Mouse (Mus musculus) testis, postnatal 10 days (tissue): Measurements from ENCODE around the gene Klhdc1.

Source experiments
- DNase-seq: peaks from one replicate; pipeline ENCODE4 v3.0.0; 2021; ENCODE audit warnings: low spot score

Klhdc1 gene

DNA sequence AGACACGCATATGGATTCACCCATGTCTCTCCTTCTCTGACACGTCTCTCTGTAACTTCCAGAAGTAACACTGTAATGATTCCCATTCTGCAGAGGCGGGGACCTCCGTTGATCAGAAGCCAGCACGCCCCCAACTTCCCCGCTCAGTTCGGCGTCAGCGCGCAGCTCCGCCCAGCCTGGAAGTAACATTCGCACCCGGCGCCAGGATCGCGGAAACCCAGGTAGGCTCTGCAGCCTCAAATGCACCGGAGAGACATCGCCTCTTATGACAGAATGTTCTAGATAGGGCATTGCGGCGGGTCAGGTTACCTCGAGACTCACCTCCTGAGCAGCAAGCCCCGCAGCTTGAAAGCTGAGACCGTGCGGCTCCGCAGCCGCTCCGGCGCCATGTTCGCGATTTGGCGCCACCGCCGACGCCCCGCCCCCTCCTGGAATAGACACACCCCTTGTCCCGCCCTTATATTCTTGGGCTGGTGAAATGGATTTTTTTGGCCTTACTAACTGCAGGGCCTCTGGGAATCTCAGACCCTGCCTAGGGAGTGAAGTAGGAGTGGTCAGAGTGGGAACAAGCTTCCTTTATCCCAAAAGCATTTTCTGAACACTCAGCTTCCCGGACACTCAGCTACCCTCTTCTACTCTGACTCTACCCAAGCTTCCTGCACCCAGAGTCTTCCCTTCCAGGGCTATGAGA is 13.1 kb upstream of the Klhdc1 start, which contains the start of gene Pole2:
Pole2 (minus strand) TSS at position 420 of the 691 bp plus-strand sequence.
- peak; percentile 97 for DNase-seq

DNA sequence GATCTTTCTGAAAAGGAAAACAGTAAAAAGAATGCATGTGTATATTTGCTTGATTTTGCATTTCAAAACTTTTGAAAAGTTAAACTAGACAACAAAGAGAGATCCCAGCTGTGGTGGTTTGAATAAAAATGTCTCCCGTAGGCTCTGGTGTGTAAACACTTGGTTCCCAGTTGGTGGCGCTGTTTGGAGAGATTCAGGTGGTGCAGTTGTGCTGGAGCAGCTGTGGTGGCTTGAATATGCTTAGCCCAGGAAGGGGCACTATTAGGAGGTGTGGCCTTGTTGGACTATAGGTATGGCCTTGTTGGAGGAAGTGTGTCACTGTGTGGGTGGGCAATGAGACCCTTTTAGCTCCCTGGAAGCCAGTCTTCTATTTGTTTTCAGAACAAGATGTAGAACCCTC is 11.7 kb upstream of the Klhdc1 start:
- DNase-seq, result peak; percentile 66

DNA sequence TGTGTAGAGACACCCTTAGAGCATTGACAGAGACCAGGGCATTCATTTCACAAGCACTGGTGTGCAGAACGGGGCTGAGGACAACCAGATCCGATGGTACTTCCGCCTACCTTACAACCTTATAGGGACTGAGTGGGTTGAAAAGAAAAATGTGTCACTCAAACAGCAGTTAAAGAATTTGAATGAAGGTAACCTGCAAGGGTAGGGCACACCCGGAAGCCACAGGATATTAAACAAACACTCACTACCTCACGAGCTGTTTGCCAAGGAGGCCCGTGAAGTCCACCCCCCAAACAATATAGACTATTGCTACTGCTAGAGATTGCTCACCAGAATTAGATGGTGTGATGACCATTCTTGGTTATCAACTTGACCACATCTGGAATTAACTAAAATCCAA is 5.2 kb upstream of the Klhdc1 start:
- no peak for DNase-seq

DNA sequence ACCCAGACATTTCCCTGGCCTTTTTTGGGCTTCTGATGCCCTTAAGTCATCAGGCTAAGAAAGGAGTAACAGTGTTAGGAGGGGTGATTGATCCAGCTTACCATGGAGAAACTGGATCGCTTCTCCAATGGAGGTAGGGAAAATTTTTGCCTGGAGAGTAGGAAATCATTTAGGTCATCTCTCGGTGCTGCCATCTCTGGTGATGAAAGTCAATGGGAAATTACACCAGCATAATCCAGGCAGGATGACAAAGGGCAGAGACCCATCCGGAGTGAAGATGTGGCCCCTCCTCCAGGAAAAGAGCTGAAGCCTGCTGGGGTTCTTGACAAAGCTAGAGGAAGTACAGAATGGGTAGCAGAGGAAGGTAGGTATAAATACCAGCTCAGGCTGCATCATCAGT is 2.7 kb upstream of the Klhdc1 start:
- no peak for DNase-seq

DNA sequence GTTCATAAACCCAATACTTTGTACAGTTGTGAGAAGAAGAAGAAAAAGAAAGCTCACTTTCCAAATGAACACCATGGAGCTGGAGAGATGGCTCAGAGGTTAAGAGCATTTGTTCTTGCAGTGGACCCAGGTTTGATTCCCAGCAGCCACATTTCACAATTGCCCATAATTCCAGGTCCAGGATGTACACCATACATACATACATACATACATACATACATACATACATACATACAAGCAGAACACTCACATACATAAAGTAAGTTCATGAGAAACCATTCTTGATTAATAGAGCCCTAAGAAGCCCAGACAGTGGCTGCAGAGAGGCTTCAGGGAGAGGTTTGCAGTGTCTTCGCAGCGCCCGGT is 412 bp downstream of the Klhdc1 start:
- DNase-seq, result no peak

DNA sequence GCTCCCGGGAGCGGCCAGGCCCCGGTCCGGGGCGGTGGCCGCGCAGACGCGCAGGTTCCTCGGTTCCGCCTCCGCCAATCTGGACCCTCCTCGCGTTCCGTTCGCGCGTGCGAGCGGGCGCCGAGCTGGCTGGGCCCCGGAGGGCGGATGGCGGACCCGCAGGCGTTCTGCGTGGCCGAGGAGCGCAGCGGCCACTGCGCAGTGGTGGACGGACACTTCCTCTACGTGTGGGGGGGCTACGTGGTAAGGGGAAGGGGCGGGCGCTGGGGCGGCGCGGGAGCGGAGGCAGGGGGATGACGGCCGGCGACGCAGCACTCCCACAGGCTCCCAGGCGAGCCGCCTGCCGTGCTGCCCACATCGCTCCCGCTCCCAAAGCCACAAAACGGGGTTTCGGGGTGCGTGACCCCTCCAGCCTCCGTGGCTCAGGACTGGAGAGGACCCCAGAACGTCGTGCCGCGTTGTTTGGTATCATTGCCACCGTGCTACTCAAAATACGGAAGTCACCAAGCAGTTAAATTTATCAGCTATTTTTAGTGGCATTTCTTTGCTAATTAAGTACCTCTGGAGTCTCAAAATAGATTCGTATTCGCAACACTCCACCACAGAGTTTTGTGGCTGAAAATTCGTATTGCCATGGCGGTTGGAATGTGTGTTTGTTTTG is 925 bp downstream of the Klhdc1 start:
- peak; percentile 77 for DNase-seq

DNA sequence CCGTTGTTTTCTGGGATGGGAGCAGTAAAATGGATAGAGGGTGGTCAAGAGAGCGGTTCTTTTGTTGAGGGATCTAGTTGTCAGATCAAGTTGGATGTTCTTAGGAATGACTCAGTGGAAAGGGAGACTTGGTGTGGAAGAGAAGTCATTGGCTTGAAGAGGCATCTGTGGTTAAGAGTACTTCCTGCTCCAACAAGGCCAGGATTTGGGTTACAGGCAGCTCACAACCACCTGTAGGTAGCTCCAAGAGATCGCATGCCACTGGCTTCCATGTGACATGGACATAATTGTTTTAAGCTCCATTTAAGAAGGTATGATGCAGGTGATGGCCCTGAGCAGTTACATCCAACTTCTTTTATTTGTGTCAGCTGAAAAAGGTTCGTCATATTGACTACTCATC is 8.8 kb downstream of the Klhdc1 start:
- DNase-seq, result no peak

DNA sequence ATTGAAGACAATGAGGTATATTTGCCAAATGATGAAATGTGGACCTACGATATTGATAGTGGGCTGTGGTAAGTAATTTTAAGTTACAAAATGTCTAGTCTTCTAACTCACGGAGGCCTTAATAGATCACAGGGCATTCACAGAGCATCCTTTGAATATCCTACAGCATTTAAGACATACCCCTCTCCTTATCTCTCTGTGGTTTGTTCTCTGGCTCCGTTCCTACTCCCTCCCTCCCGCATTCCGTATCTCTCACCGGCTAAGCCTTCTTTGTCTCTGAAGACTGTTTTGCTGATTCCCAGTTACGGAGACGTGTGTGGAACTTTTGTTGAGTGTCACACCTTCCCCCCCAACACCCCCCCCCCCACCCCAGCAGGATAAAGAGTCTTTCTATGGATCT is 9.8 kb downstream of the Klhdc1 start:
- no peak for DNase-seq

DNA sequence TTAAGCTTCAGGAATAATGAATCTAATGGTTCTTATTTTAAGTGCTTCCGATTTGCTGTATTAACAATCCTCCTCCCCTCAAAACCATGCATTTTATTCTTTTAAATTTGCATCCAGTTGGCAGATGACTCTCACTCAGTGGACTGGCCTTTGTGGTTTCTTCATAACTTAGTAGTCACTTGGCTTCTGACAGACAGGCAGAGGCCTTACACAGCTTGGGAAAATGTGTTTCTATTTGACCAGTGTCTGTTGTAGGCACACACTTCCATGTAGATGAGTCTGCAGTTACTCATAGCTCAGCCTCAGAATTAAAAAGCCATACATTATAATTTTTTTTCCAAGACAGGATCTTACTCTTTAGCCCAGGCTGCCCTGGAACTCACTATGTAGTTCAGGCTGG is 12.8 kb downstream of the Klhdc1 start:
- no peak for DNase-seq

DNA sequence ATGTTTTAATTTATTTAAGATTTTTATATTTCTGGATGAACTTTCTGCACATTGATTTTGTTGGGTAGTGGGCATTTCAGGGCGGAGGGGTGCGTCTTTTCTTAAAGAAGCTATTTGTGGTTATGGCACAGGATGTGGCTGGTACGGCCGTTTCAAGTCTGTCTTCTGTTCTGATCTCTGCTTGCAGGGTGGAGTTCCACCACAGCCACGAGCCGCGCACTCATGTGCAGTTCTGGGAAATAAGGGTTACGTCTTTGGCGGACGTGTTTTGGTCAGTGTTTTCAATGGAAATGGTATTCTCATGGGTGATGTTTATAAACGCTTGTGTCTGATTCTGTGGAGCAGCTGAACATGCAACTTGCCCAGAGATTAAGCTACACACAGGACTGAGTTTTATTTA is 16.9 kb downstream of the Klhdc1 start:
- no peak for DNase-seq

DNA sequence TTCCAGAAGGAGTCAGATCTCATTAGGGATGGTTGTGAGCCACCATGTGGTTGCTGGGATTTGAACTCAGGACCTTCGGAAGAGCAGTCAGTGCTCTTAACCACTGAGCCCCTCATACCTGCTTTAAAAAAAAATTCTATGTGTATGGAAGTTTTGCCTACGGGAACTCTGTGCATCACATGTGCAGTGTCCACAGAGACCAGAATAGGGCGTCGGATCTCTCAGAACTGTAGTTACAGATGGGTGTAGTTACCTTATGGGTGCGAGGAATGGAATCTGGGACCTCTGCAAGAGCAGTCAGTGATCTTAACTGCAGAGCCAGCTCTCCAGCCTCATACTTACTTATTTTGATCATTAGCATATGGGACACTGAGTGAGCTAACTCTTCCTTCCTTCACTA is 21.3 kb downstream of the Klhdc1 start:
- no peak for DNase-seq

DNA sequence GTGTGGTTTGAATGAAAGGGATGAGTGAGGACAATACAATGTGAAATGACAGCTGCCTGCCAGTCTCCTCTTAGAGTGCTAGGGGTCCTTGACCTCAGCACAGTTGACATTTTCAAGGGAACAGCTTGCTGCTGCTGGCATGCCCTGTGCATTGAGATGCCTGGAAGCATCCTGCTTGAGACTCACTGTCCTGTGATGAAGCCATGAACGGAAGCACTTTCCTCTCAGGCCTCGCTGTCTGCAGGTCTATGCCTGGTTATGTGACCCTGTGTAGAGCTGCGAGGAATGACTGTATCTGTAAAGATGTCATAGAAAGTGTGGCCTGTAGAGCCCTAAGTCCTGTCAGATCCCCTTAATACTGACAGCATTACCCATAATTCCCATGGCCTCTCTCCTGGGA is 24.1 kb downstream of the Klhdc1 start:
- DNase-seq, result no peak

DNA sequence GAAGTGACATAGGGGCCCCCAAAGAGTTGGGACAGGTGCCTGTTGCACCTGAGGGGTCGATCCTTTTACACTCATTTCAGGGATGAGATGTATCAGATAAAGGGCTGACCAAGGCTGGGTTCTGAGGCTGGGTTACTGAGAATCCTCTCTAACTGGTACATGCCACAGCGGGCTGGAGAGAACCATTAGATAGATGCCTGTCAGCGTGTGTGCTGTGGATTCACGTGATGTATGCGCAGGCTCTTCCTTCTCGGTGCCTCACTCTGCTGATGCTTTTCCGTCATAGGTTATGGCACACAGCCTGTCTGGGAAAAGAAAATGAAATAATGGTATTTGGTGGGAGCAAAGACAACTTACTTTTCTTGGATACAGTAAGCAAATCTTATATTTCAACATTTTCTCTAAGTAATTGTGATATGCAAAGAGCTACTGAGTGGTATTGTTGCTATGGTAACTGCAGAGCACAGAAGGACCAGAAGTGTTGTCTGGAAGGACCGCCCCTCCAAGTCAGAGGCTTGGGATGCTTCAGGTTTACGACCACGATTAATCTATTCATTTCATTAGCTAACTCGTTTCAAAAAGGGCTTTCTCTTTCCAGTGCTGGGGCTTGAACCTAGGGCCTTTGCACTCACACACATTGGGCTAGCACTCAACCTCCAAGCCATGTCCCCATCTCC is 27.1 kb downstream of the Klhdc1 start:
- no peak for DNase-seq

DNA sequence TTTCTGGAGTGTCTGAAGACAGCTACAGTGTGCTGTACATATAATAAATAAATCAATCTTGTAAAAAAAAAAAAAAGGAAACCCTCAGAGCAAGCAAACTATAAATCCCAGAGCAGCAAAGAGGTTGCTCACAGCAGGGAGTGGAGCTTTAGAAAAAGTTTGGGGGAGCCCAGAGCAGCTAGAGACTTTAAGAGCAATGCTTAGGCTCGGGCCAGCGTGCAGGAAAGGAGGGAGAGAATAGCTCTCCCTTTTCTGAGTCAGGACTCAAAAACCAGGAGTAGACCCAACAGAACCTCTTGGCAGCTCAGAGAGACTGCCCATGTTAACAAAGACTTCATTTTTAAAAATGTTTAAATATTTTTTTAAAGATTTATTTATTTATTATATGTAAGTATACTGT is 28.0 kb downstream of the Klhdc1 start:
- no peak for DNase-seq

DNA sequence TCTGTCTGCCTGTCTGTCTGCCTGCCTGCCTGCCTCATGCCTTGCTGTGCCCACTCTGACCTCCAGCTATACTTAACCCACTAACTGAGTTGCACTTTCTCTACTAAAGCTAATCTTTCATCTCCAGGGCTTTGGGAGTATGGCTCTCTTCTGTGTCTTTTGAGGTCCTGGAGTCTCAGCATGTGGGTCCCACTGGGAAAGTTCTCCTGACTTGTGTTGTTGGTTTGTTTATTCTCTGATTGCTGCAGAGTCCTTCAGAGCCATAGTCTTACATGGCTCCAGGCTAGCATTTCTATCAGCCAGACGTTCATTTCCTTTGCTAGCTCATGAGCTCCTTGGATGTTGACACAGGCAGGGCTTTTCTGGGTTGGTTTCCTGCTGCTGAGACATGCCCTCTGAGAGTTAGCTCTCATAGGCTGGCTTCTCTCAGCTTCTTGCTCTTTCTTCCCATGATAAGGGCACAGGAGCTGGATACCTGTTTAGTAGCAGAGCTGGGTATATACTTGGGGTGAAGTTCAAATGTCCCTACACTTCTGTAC is 39.0 kb downstream of the Klhdc1 start:
- DNase-seq, result no peak

DNA sequence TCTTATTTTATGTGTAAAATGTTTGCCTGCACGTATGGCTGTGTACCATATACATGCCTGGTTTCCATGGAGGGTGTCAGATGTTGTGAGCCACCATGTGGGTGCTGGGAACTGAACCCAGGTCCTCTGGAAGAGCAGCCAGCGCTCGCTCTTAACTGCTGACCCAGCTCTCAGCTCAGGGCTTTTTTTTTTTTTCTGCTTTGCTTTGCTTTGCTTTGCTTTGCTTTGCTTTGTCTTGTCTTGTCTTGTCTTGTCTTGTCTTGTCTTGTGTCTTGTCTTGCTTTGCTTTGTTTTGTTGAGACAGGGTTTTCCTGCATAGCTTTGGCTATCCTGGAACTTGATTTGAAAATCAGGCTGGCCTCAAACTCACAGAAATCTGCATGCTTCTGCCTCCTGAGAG is 39.9 kb downstream of the Klhdc1 start:
- DNase-seq, result no peak

DNA sequence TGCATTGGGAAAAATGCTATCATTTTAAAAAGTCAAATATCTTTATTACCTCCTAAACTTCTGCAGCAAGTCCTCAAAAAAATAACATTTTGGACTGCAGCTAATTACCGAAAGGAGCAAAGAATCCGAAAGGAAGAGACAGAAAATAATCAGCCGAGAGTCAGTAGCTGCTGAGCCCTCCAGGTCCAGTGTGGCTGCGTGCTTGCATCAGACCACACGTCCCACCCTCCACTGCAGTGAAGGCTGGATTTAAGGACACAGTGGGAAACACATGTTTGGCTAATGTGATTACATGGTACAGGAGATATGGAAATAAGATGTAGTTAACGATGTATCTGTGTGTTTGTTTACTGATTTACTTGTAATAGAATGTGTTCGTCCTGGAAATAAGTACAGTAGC is 42.2 kb downstream of the Klhdc1 start:
- DNase-seq, result no peak

DNA sequence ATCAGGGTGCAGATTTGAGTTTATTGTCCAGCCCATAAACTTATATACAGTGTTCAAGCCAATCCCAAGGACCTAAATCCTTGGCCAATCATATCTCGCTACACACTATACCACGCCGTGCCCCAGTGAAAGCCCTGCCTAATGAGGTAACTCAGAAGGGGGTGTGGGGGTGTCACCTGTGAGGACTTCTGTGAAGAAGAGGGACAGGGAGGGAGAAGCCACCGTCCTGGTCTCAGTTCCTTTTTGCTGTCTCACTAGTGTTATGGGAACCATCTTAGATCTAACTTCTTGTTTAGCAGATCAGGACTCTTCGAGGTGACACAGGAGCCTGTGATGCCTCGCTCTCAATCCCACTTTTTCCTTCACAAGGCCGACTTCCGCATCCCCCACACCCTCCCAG is 46.6 kb downstream of the Klhdc1 start:
- DNase-seq, result no peak

DNA sequence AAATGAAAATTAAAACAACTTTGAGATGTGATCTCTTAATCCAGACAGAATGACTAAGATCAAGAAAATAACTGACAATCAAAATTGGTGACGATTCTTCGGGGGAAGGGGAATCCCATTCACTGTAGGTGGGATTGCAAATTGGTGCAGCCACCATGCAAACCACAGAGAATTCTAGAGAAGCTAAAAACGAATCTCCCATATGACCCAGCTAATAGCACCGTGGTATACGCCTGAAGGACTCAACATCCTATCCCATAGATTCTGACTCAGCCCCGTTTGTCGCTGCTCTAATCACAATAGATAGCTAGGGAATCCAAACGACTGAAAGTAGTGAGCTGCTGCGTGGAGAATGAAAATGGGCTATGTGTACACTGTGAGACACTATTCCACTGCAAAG is 47.7 kb downstream of the Klhdc1 start:
- DNase-seq, result no peak

DNA sequence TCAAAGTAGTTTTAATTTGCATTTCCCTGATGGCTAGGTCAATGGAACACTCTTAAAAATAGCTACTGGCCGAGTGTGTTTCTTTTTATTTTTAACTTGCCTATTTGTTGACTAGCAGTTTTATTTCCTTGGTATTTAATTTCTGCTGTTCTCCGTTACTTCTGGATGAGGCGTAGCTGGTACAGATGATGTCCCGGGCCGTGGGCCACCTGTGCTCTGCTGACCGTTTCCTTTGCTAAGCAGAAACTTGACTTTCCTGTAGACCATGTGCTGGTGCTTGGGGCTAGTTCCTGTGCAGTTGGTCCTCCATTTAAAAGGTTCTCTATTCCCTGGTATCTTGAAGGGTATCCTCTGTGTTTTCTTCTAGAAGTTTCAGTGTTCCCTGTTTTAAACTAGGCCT is 51.4 kb downstream of the Klhdc1 start:
- no peak for DNase-seq

DNA sequence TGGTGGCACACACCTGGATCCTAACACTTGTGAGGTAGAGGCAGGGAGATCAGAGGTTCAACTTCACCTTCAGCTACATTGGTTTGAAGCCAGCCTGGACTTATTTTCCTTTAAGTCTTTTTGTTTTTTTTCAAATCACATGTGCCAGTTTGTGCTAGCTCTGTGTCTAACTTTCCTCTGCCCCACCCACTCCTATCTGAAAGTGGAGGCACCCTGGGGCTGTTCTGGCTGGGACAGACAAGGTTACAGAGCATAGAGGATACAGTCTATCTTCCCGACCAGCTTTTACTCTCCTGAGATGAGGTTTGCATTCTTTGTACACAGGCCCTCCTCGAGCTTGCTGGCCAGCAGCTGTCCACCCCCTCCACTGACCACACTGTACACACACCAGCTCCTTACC is 52.8 kb downstream of the Klhdc1 start:
- no peak for DNase-seq

DNA sequence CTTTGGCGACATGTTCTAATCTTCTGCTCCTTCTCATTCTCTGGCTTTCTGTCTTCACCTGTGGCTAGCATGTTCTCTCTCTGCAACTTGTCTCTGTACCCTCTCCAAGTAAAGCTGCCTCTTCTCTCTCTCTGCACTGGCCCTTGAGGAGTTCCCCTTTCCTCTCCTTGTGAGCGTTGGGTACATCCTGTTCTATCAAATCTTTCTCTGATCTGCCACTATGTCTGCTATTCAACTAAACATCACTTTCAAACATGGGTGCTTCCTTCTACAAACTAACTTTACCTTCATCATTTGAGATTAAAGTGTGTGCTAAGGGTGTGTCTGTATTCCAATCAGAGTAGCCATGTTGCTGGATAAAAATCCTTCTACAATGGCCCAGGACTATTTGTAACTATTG is 54.0 kb downstream of the Klhdc1 start:
- DNase-seq, result no peak

DNA sequence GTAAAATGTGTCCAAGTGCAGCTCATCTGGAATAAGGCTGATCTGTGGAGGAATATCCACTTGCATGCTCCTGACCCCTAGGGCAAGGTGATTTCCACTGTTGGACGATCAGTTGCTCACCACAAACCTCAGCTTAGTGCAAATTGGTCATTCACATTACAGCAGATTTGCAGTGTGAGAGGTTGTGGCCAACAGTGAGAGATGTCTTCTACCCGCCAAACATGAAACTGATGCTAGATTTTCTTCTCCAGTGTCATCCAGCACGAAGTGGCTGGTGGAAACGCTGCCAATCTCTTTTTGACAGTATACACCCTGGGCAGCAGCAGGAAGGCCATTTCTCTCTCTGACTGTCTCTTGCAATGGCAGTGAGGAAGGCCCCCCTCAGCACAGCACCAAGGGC is 54.7 kb downstream of the Klhdc1 start:
- DNase-seq, result no peak
